Mouse (Mus musculus) lung, embryonic 14.5 days (tissue): ENCODE data around the gene Hist1h3d. TPM values are rescaled to one million over a fixed set of nuclear protein-coding genes. Genes with fewer than 3 reads are reported as not detected.
"Not testable (repeated sequence)": the region's sequence is repeated elsewhere in the genome, so short reads cannot be mapped to it uniquely, and the experiment has no call there.

ENCODE experiments used
- ATAC-seq: fragments of 200-750 bp; cut with Nextera tagmentation; 2 replicates; pipeline ENCODE4 v1.8.0; 2017; ENCODE audit warnings: mild to moderate bottlenecking, moderate TSS enrichment, moderate library complexity; ENCODE audit not compliant: insufficient read depth
- DNase-seq: peaks from one replicate; pipeline ENCODE4 v3.0.0-alpha.2; 2015
- H3K27ac ChIP-seq: fragments of 300-500 bp; sonication (generic); 2 replicates; pipeline ENCODE4 v1.5.1; 2014; ENCODE audit warnings: low read depth, mild to moderate bottlenecking, moderate library complexity
- H3K27me3 ChIP-seq: fragments of 300-500 bp; sonication (generic); 2 replicates; pipeline ENCODE4 v1.6.1; 2014; ENCODE audit warnings: low read length, control low read depth; ENCODE audit not compliant: insufficient read depth
- H3K36me3 ChIP-seq: fragments of 300-500 bp; sonication (generic); 2 replicates; pipeline ENCODE4 v1.6.1; 2014; ENCODE audit warnings: control low read depth; ENCODE audit not compliant: insufficient read depth
- H3K4me1 ChIP-seq: fragments of 300-500 bp; sonication (generic); 2 replicates; pipeline ENCODE4 v1.6.1; 2014; ENCODE audit warnings: antibody characterized with exemption, control low read depth; ENCODE audit not compliant: insufficient read depth
- H3K4me2 ChIP-seq: fragments of 300-500 bp; sonication (generic); 2 replicates; pipeline ENCODE4 v1.6.1; 2014; ENCODE audit warnings: mild to moderate bottlenecking
- H3K4me3 ChIP-seq: fragments of 300-500 bp; sonication (generic); 2 replicates; pipeline ENCODE4 v1.5.1; 2014; ENCODE audit warnings: low read depth, low read length
- H3K9ac ChIP-seq: fragments of 300-500 bp; sonication (generic); 2 replicates; pipeline ENCODE4 v1.6.1; 2014
- H3K9me3 ChIP-seq: fragments of 300-500 bp; sonication (generic); 2 replicates; pipeline ENCODE4 v1.6.1; 2016; ENCODE audit warnings: low read depth, low read length, control low read depth
- CTCF ChIP-seq: IDR thresholded peaks from 2 replicates; pipeline ENCODE4 v1.5.1; 2016; ENCODE audit warnings: antibody characterized with exemption, low read depth
- WGBS: fragments of 180-500 bp; shearing (Covaris S2); extraction: QIAGEN DNeasy Blood & Tissue Kit; methylation state at CpG from one replicate; pipeline ENCODE4 v1.1.7; 2014; 5-methylcytosine and 5-hydroxymethylcytosine counted together
- microRNA-seq: library from miRNA; unstranded; fragments of <30 nt; microRNA quantifications from one replicate; pipeline ENCODE4, GENCODE M21; 2016; ENCODE audit warnings: borderline number of aligned reads
- polyA plus RNA-seq: library from polyadenylated mRNA; unstranded; fragments of >200 nt; fragmentation: Nextera tagmentation; extraction: Ambion mirVana; gene quantifications from 2 replicates; pipeline ENCODE4 v1.2.1, GENCODE M21; 2014

Hist1h3d gene
- polyA plus RNA-seq, 1 experiment from 2014 or later = 13.9 TPM

DNA sequence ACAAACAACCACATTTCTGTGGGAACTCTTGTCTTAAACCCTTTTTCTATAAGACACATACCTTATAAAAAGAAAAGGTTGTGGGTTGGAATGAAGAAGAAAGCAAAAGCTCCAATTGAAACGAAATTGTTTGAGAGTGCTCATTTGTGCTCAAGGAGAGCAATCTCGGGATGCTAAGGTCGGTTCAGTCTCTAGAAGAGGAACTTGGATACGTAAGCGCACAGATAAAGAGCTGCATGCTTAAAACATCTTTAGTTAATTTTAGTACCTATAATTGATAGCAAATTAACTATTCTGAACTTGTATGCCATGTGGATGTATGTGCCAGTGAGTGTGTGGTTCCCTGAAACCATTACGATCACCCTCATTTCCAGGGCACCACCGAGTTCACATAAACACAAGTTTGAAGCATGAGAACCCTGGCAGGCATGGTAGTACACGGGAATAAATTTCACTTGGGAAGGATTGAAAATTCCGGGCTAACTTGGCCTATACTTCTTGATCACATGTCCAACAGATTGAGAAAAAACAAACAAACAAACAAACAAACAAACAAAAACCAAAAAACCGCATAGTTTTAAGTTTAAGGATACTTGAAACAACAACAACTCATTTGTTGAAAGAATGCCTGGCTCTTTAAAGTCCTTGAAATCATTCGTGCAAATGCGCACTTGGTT, 44.6 kb downstream of the Hist1h3d start:
- H3K9me3 ChIP-seq = no peaks in the 10 kb centered on the region
- TF ChIP-seq CTCF = no peak
- DNase-seq (peak; percentile 8), ATAC-seq (no peak)
- H3K27me3 ChIP-seq = no peaks in the 10 kb centered on the region
- H3K4me3 ChIP-seq = peak overlapping the region; percentile 55
- H3K9ac ChIP-seq = peak overlapping the region; percentile 88
- peak overlapping the region; percentile 98 for H3K27ac ChIP-seq
- peaks cover 4% of the 10 kb centered on the region; the same call in 1 of the 2 replicates for H3K4me1 ChIP-seq
- WGBS = 36% methylated on average over 12 of the region's 12 CpGs
- H3K36me3 ChIP-seq = no peaks in the 10 kb centered on the region
- peak overlapping the region; percentile 69 for H3K4me2 ChIP-seq

GRCm38 (mm10) chr13:23620733-23621531, 45.4 kb downstream of the Hist1h3d start, which contains the start of gene Hist1h2be:
Gene Hist1h2be (minus strand): TSS chr13:23621124.
- DNase-seq (peak; percentile 95), ATAC-seq (peak; percentile 88)
- Histone ChIP-seq H3K27me3 (no peaks in the 10 kb centered on the region), H3K9me3 (no peaks in the 10 kb centered on the region), H3K36me3 (no peaks in the 10 kb centered on the region), H3K4me1 (peaks cover 4% of the 10 kb centered on the region; the same call in 1 of the 2 replicates), H3K4me3 (peak within 1 kb of the TSS; percentile 55), H3K4me2 (peak within 1 kb of the TSS; percentile 69), H3K9ac (peak within 1 kb of the TSS; percentile 88), H3K27ac (peak within 1 kb of the TSS; percentile 98)
- no peak for TF ChIP-seq CTCF
- under 1% methylated on average over 27 of the region's 27 CpGs for WGBS

GRCm38 (mm10) chr13:23621532-23622174, 46.1 kb downstream of the Hist1h3d start:
- H3K9ac ChIP-seq = peak overlapping the region; percentile 88
- peak; percentile 88 for ATAC-seq

GRCm38 (mm10) chr13:23622175-23622671, 46.7 kb downstream of the Hist1h3d start, which contains the start of gene Hist1h1e:
Gene Hist1h1e (minus strand): TSS chr13:23622558.
- ATAC-seq (peak; percentile 91), DNase-seq (peak; percentile 96)
- H3K4me1 ChIP-seq, H3K9me3 ChIP-seq, H3K36me3 ChIP-seq, H3K27me3 ChIP-seq: not testable (repeated sequence)
- WGBS = 0% methylated on average over 53 of the region's 53 CpGs
- H3K4me3 ChIP-seq = peak within 1 kb of the TSS; percentile 55
- peak within 1 kb of the TSS; percentile 98 for H3K27ac ChIP-seq
- peak within 1 kb of the TSS; percentile 88 for H3K9ac ChIP-seq
- H3K4me2 ChIP-seq = peak within 1 kb of the TSS; percentile 69

More at GRCm38 (mm10) chr13:23621532-23622174, 46.1 kb downstream of the Hist1h3d start:
- H3K9me3 ChIP-seq = no peaks in the 10 kb centered on the region
- H3K27ac ChIP-seq = peak overlapping the region; percentile 98
- peak overlapping the region; percentile 55 for H3K4me3 ChIP-seq
- peaks cover 4% of the 10 kb centered on the region; the same call in 1 of the 2 replicates for H3K4me1 ChIP-seq
- H3K27me3 ChIP-seq = no peaks in the 10 kb centered on the region
- peak overlapping the region; percentile 69 for H3K4me2 ChIP-seq
- no peak for TF ChIP-seq CTCF
- no peaks in the 10 kb centered on the region for H3K36me3 ChIP-seq
- WGBS = under 1% methylated on average over 18 of the region's 18 CpGs
- peak; percentile 86 for DNase-seq

- WGBS = 23% methylated on average over 7 of the region's 7 CpGs
- H3K36me3 ChIP-seq = no peaks in the 10 kb centered on the region
- peaks cover 4% of the 10 kb centered on the region; the same call in 1 of the 2 replicates for H3K4me1 ChIP-seq
- H3K27me3 ChIP-seq = no peaks in the 10 kb centered on the region
- ATAC-seq = no peak
- no peak for TF ChIP-seq CTCF
- H3K9ac ChIP-seq = peak overlapping the region; percentile 88
- H3K9me3 ChIP-seq = no peaks in the 10 kb centered on the region
- peak overlapping the region; percentile 69 for H3K4me2 ChIP-seq
- H3K4me3 ChIP-seq = peak overlapping the region; percentile 55
- peak overlapping the region; percentile 98 for H3K27ac ChIP-seq
- DNase-seq = peak; percentile 67
These were observed 47.4 kb downstream of the Hist1h3d start for GRCm38 (mm10) chr13:23622861-23623450.

Small RNAs within 50 kb of the gene (microRNA-seq; reads per million reads assigned to microRNA genes)
- not detected for gene Gm44297
- gene Gm44359 = not detected
- gene Gm44394 = not detected

Other genes starting within 250 kb of the Hist1h3d start
- gene Zfp322a, start 206.6 kb upstream of the Hist1h3d start, polyA plus RNA-seq = 54.5 and 59.3 TPM in 2 replicates
- gene Abt1, start 151.9 kb upstream of the Hist1h3d start, polyA plus RNA-seq = 12.7 and 13.5 TPM in 2 replicates
- 0.07 and 0.18 TPM in 2 replicates for gene Btn1a1, start 109.9 kb upstream of the Hist1h3d start, polyA plus RNA-seq
- gene Btn2a2, start 86.9 kb upstream of the Hist1h3d start, polyA plus RNA-seq = 0.63 and 0.73 TPM in 2 replicates
- gene Hist1h4h, start 44.7 kb upstream of the Hist1h3d start, polyA plus RNA-seq = 7.1 and 7.6 TPM in 2 replicates
- 13.0 and 14.6 TPM in 2 replicates for gene Hist1h2af, start 41.9 kb upstream of the Hist1h3d start, polyA plus RNA-seq
- gene Hist1h3g, start 40.3 kb upstream of the Hist1h3d start, polyA plus RNA-seq = 6.6 and 7.5 TPM in 2 replicates
- gene Hist1h2bh, start 32.4 kb upstream of the Hist1h3d start, polyA plus RNA-seq = 1.0 and 1.8 TPM in 2 replicates
- gene Hist1h3f, start 31.7 kb upstream of the Hist1h3d start, polyA plus RNA-seq = 2.0 and 2.6 TPM in 2 replicates
- gene Hist1h4f, start 24.1 kb upstream of the Hist1h3d start, polyA plus RNA-seq = 1.4 and 2.7 TPM in 2 replicates
- gene Hist1h1d, start 22.5 kb upstream of the Hist1h3d start, polyA plus RNA-seq = 0.87 and 0.99 TPM in 2 replicates
- 8.2 and 10.6 TPM in 2 replicates for gene Hist1h3e, start 13.4 kb upstream of the Hist1h3d start, polyA plus RNA-seq
- 164 and 166 TPM in 2 replicates for gene Hist1h2ae, start 4.5 kb upstream of the Hist1h3d start, polyA plus RNA-seq
- 14.9 TPM in 2 replicates for gene Hist1h2bg, start 4.4 kb upstream of the Hist1h3d start, polyA plus RNA-seq
- 7.8 and 12.2 TPM in 2 replicates for gene Hist1h2bf, start 1.6 kb upstream of the Hist1h3d start, polyA plus RNA-seq
- 4.2 and 4.9 TPM in 2 replicates for gene Hist1h2ad, start 1.4 kb upstream of the Hist1h3d start, polyA plus RNA-seq
- 144 and 147 TPM in 2 replicates for gene Hist1h4d, start 5.8 kb downstream of the Hist1h3d start, polyA plus RNA-seq
- gene Hist1h2be, start 45.4 kb downstream of the Hist1h3d start, polyA plus RNA-seq = 2.5 and 3.0 TPM in 2 replicates
- 22.6 and 25.7 TPM in 2 replicates for gene Hist1h1e, start 46.8 kb downstream of the Hist1h3d start, polyA plus RNA-seq
- gene Hist1h2ac, start 108.2 kb downstream of the Hist1h3d start, polyA plus RNA-seq = 1.5 and 2.1 TPM in 2 replicates
- gene Hist1h2bc, start 108.4 kb downstream of the Hist1h3d start, polyA plus RNA-seq = 52.9 and 55.1 TPM in 2 replicates
- not detected in 2 replicates for gene Hist1h1t, start 120.1 kb downstream of the Hist1h3d start, polyA plus RNA-seq
- 11.2 and 11.4 TPM in 2 replicates for gene Hist1h4c, start 122.7 kb downstream of the Hist1h3d start, polyA plus RNA-seq
- 8.4 and 12.1 TPM in 2 replicates for gene Hfe, start 135.1 kb downstream of the Hist1h3d start, polyA plus RNA-seq
- gene Hist1h1c, start 163.0 kb downstream of the Hist1h3d start, polyA plus RNA-seq = 30.5 and 32.3 TPM in 2 replicates
- gene Hist1h3c, start 169.8 kb downstream of the Hist1h3d start, polyA plus RNA-seq = 11.3 and 16.9 TPM in 2 replicates
- 1.6 and 4.0 TPM in 2 replicates for gene Hist1h2bb, start 171.0 kb downstream of the Hist1h3d start, polyA plus RNA-seq
- gene Hist1h2ab, start 175.4 kb downstream of the Hist1h3d start, polyA plus RNA-seq = 70.8 and 71.5 TPM in 2 replicates
- 18.4 and 18.7 TPM in 2 replicates for gene Hist1h3b, start 176.5 kb downstream of the Hist1h3d start, polyA plus RNA-seq
- 4.3 and 7.5 TPM in 2 replicates for gene Hist1h4b, start 181.2 kb downstream of the Hist1h3d start, polyA plus RNA-seq
- gene Hist1h4a, start 185.5 kb downstream of the Hist1h3d start, polyA plus RNA-seq = 0.66 TPM in 1 of 2 replicates, not detected in the other
- 7.4 and 9.2 TPM in 2 replicates for gene Hist1h3a, start 186.6 kb downstream of the Hist1h3d start, polyA plus RNA-seq
- gene Hist1h1a, start 187.9 kb downstream of the Hist1h3d start, polyA plus RNA-seq = 5.2 and 5.5 TPM in 2 replicates
- 0.12 TPM in 1 of 2 replicates, not detected in the other for gene Trim38, start 194.2 kb downstream of the Hist1h3d start, polyA plus RNA-seq
- 0.08 TPM in 1 of 2 replicates, not detected in the other for gene Slc17a2, start 231.2 kb downstream of the Hist1h3d start, polyA plus RNA-seq